Mouse (Mus musculus) gastrocnemius, postnatal 25 days (tissue): ENCODE measurements around the gene Syt7. TPM values are rescaled to one million over a fixed set of nuclear protein-coding genes. Genes with fewer than 3 reads are reported as not detected.

Experiments used
- DNase-seq: peaks from one replicate; pipeline ENCODE4 v3.0.0; 2022
- long read RNA-seq, 2 experiments: library from polyadenylated mRNA; stranded (forward); transcript quantifications; one replicate each; pipeline ENCODE4 v2.0.0; 2021
- total RNA-seq, 2 experiments: library from RNA; stranded (reverse); gene quantifications; 1 replicate in 1 of 2; 2 replicates in 1 of 2; pipeline ENCODE4 v1.2.3; 2021

The Syt7 gene
- total RNA-seq: 1 to 10 TPM; 1.9 to 4.1 TPM
- long read RNA-seq, experiment 1: 0 reads
- long read RNA-seq, experiment 2, partial matches to known transcripts: 0 of 2 reads
- long read RNA-seq, experiment 2, other reads (novel, unspliced or antisense): 2 of 2 reads

DNA sequence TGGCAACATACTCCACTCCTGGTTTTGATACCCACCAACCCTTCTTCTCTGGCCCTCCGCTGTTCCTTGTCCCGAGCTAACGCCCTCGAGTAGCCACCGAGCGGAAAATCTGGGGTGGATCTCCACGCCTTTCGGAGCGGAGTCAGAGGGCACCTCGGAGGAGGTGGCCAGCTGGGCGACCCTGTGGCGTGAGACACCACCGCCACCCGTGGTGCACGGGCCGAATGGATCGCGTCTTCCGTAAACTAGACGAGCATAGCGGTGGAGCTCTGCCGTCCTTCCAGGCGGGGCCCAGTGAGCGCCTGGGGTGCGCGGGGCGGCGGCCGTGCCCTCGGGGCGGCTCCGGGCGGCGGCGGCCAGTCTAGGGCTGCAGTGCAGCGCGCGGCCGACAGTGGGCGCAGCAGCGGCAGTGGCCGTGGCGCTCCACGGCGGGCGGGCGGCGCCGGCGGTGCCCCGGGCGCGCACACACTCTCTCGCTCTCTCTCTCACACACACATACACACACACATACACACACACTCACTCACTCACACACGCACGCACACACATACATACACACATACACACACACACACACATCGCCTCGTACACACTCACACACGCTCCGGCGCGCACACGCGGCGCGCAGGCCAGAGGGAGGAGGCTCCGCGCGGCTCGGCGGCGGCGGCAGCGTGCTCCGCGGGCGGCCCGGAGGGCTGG lies at the start of gene Syt7:
TSS of gene Syt7 (plus strand) at position 476 of the 699 bp plus-strand sequence.
- peak; percentile 82 for DNase-seq

GRCm38 (mm10) chr19:10339271-10339670 lies 49.6 kb upstream of the Syt7 start:
- DNase-seq: no peak

DNA sequence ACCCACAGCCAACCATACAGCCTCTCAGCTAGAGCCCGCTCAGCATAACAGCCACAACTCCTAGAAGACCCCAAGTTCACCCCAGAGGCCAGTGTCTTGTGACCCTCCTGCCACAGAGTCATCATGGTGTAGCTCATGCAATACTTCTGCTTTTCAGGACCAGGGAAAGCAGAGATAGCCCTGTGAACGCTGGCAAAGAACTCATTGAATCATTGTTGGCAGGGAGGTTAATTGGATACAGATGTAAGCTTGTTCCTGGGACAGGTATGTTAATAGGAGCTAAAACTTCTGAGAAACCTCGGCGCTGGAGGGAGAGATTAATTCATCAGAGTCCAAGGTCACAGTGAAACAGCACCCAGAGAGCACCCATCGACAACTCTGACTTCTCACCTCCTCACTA lies 48.2 kb upstream of the Syt7 start:
- DNase-seq: no peak

GRCm38 (mm10) chr19:10341152-10341551 lies 47.7 kb upstream of the Syt7 start:
- DNase-seq: no peak

GRCm38 (mm10) chr19:10341817-10342439 lies 47.0 kb upstream of the Syt7 start:
- no peak for DNase-seq

GRCm38 (mm10) chr19:10343866-10344265 lies 45.0 kb upstream of the Syt7 start:
- no peak for DNase-seq

DNA sequence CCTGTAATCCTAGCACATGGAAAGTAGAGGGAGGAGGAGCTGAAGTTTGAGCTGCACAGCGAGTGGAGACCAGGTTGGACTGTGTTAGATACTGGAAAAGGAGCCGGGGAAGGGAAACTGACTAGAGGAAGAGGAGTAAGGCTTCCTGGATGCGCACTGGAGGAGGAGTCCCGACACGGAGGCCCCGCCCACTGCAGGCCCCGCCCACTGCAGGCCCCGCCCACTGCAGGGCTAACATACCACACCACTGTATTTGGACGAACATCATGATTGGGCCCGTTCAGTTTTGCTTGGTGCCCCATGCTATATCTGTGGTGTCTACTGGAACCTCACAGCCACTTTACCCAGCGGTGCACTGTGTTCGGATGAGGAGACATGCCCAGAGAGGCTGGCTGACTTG lies 43.2 kb upstream of the Syt7 start:
- no peak for DNase-seq

DNA sequence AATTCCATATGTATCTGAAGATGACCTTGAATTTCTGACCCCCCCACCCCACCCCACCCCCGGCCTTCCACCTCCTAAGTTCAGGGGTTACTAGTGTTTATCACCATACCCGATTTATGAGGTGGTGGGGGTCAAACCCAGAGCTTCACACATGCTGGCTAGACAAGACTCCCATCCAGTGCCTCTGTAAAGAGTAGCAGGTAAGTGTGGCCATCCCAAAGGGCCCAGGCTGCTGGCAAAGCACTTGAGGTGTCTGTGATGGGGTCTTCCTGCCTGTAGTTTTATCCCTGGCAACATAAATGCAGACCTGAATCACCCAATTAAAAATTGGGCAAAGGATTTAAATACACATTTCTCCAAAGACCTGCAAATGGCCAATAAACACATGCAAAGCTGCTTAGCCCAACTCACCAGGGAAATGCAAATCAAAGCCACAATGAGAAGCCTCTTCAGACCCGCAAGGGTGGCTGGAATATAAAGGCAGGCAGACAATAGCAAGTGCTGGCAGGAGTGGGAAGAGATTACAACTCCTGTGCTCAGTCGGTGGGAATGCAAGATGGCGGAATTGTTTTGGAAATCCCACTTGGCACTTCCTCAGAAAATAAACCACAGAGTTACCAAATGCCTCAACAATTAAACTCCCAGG lies 41.1 kb upstream of the Syt7 start:
- DNase-seq: no peak

GRCm38 (mm10) chr19:10352218-10352617 lies 36.7 kb upstream of the Syt7 start:
- no peak for DNase-seq

- no peak for DNase-seq
Measured at GRCm38 (mm10) chr19:10354830-10355229, 34.1 kb upstream of the Syt7 start.

GRCm38 (mm10) chr19:10356845-10357503 lies 31.9 kb upstream of the Syt7 start:
- no peak for DNase-seq

DNA sequence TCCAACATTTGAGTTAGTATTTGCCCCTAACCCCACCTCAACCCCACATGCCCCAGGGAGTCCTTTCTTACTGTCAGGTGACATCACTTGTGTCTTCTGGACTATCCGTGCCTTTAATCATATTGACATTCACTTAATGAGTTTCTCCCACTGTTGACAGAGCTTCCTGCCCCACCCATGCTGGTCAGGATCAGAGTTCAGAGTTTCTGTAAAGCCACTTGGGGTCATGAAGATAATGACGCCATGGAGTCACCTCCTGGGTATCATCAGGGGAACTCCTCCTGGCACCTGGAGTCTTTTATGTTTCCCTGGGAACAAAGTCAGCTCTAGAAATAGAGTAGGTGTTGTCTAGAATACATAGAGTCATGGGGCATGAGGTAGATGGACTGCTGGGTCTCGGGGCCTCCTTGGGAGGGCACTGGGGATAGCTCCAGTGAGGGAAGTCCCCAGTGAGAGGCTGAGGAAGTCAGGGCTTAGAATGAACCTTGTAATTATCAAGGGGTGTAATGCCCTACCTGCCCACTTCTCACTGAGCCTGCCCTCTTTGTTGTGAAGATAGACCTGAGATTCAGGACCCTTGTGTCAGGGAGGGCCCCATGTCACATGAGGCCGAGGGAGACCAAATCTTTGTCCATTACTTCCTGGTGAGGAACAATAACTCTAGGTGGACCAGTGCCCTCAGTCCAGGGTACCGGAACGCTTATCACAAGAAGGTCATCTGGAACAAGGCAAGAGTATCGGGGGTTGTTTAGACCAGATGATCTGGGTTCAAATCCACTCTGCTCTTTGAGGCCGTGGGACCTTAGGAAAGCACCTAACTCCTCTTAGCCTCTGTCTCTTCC lies 29.6 kb upstream of the Syt7 start:
- DNase-seq: no peak

- DNase-seq: no peak
Measured at GRCm38 (mm10) chr19:10362473-10363129, 26.3 kb upstream of the Syt7 start.

- no peak for DNase-seq
Measured at GRCm38 (mm10) chr19:10363869-10364268, 25.0 kb upstream of the Syt7 start.

- no peak for DNase-seq
Measured at GRCm38 (mm10) chr19:10366116-10366845, 22.6 kb upstream of the Syt7 start.

GRCm38 (mm10) chr19:10367802-10368201 lies 21.1 kb upstream of the Syt7 start:
- DNase-seq: no peak

- no peak for DNase-seq
Measured at GRCm38 (mm10) chr19:10369936-10370335, 19.0 kb upstream of the Syt7 start.

- DNase-seq: no peak
Measured at GRCm38 (mm10) chr19:10373191-10373590, 15.7 kb upstream of the Syt7 start.

GRCm38 (mm10) chr19:10375260-10375659 lies 13.6 kb upstream of the Syt7 start:
- no peak for DNase-seq

- DNase-seq: no peak
Measured at GRCm38 (mm10) chr19:10379978-10380377, 8.9 kb upstream of the Syt7 start.

- no peak for DNase-seq
Measured at GRCm38 (mm10) chr19:10387660-10388059, 1.2 kb upstream of the Syt7 start.
